Mouse (Mus musculus): ENCODE measurements around the gene Pfkfb3. TPM values are rescaled to one million over a fixed set of nuclear protein-coding genes. Genes with fewer than 3 reads are reported as not detected.
A peak's percentile ranks its signal among the peaks of the same experiment; 100 is the strongest.

Pfkfb3 gene
- polyA plus RNA-seq, 1 experiment from 2014 or later = 14.5 TPM

DNA sequence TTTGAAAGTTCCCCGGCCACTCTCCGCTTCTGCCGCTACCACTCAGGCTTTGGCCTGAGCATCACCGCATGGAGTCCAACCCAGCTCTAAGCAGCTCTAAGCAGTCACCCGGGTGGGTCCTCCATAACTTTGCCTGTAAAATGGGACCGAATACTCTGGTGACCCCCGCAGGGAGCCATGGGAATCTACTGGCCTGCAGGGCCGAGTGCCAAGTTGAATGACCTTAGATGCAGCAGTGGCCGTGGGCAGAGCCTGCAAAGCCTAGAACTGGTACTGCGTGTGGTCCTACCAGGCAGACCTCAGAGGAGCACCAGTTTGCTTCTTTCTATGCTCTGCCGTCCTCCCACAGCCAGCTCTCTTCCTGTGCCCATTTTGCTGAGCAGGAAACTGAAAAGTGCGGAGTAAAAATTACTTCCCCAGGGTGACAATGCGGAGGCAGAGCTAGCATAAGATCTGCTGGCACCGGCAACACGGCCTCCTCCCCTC is 868 bp downstream of the Pfkfb3 start:
- ATAC-seq = peak; percentile 32
- Histone ChIP-seq H3K9ac (ENCODE audit: low read depth, low read length) (peak overlapping the region; percentile 69), H3K27ac (ENCODE audit: low read length) (no peak overlapping the region)

GRCm38 (mm10) chr2:11552297-11552821 is 1.5 kb downstream of the Pfkfb3 start:
- peak overlapping the region; percentile 70; the same call in 1 of the 2 replicates for H3K4me3 ChIP-seq (ENCODE audit: low read length)
- peak overlapping the region; percentile 69; the same call in 1 of the 2 replicates for H3K9ac ChIP-seq (ENCODE audit: low read depth, low read length)
- WGBS = 16% methylated on average over 9 of the region's 9 CpGs
- no peak overlapping the region for H3K27ac ChIP-seq (ENCODE audit: low read length)
- H3K36me3 ChIP-seq (ENCODE audit: control insufficient read depth, insufficient read depth, low read length) = no peaks in the 10 kb centered on the region
- peak; percentile 41 for ATAC-seq
- peaks cover 11% of the 10 kb centered on the region for H3K4me1 ChIP-seq (ENCODE audit: control insufficient read depth, insufficient read depth, low read length)
- H3K9me3 ChIP-seq (ENCODE audit: control insufficient read depth, low read length) = no peaks in the 10 kb centered on the region
- H3K4me2 ChIP-seq (ENCODE audit: low read depth, low read length) = peak overlapping the region; percentile 92
- peaks cover 3% of the 10 kb centered on the region; the same call in 1 of the 2 replicates for H3K27me3 ChIP-seq (replicated peaks; ENCODE audit: control insufficient read depth, insufficient read depth, low read length)

More for the DNA sequence above, 868 bp downstream of the Pfkfb3 start:
- WGBS = 13% methylated on average over 15 of the region's 15 CpGs
- H3K27me3 ChIP-seq (replicated peaks; ENCODE audit: control insufficient read depth, insufficient read depth, low read length) = peaks cover 3% of the 10 kb centered on the region; the same call in 1 of the 2 replicates
- H3K36me3 ChIP-seq (ENCODE audit: control insufficient read depth, insufficient read depth, low read length) = no peaks in the 10 kb centered on the region
- H3K9me3 ChIP-seq (ENCODE audit: control insufficient read depth, low read length) = no peaks in the 10 kb centered on the region
- peaks cover 11% of the 10 kb centered on the region for H3K4me1 ChIP-seq (ENCODE audit: control insufficient read depth, insufficient read depth, low read length)
- H3K4me2 ChIP-seq (ENCODE audit: low read depth, low read length) = peak overlapping the region; percentile 92
- H3K4me3 ChIP-seq (ENCODE audit: low read length) = peak overlapping the region; percentile 70

GRCm38 (mm10) chr2:11551726-11552125 is 2.2 kb downstream of the Pfkfb3 start:
- Histone ChIP-seq H3K4me3 (ENCODE audit: low read length) (no peak overlapping the region), H3K9ac (ENCODE audit: low read depth, low read length) (no peak overlapping the region), H3K36me3 (ENCODE audit: control insufficient read depth, insufficient read depth, low read length) (no peaks in the 10 kb centered on the region), H3K27ac (ENCODE audit: low read length) (no peak overlapping the region), H3K9me3 (ENCODE audit: control insufficient read depth, low read length) (no peaks in the 10 kb centered on the region), H3K4me2 (ENCODE audit: low read depth, low read length) (no peak overlapping the region), H3K4me1 (ENCODE audit: control insufficient read depth, insufficient read depth, low read length) (peaks cover 11% of the 10 kb centered on the region), H3K27me3 (replicated peaks; ENCODE audit: control insufficient read depth, insufficient read depth, low read length) (peaks cover 3% of the 10 kb centered on the region; the same call in 1 of the 2 replicates)
- no peak for ATAC-seq
- 24% methylated on average over 1 of the region's 1 CpGs for WGBS

DNA sequence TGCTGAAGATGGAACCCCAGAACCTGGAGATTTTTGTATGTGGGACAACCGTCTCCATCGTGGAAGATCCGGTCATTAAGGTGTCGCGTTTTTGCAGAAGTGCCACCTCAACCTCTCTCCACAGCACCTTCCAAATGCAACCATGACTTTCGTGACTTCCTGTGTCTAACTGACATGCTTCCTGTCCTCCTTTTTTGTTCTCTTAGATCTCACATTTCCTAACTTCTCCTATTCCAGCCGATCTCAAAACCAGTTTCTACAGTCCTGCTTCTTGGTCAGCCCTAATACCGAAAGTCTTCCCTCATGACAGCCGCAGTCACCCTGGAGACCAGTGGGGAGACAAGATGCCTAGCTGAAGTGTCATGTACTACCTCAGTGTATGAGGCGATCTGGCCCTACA is 5.4 kb downstream of the Pfkfb3 start:
- peaks cover 11% of the 10 kb centered on the region for H3K4me1 ChIP-seq (ENCODE audit: control insufficient read depth, insufficient read depth, low read length)
- 82% methylated on average over 10 of the region's 10 CpGs for WGBS
- no peak overlapping the region for H3K4me2 ChIP-seq (ENCODE audit: low read depth, low read length)
- no peaks in the 10 kb centered on the region for H3K36me3 ChIP-seq (ENCODE audit: control insufficient read depth, insufficient read depth, low read length)
- no peaks in the 10 kb centered on the region for H3K9me3 ChIP-seq (ENCODE audit: control insufficient read depth, low read length)
- no peak overlapping the region for H3K4me3 ChIP-seq (ENCODE audit: low read length)
- no peak overlapping the region for H3K9ac ChIP-seq (ENCODE audit: low read depth, low read length)
- H3K27ac ChIP-seq (ENCODE audit: low read length) = no peak overlapping the region
- ATAC-seq = no peak
- peaks cover 3% of the 10 kb centered on the region; the same call in 1 of the 2 replicates for H3K27me3 ChIP-seq (replicated peaks; ENCODE audit: control insufficient read depth, insufficient read depth, low read length)

DNA sequence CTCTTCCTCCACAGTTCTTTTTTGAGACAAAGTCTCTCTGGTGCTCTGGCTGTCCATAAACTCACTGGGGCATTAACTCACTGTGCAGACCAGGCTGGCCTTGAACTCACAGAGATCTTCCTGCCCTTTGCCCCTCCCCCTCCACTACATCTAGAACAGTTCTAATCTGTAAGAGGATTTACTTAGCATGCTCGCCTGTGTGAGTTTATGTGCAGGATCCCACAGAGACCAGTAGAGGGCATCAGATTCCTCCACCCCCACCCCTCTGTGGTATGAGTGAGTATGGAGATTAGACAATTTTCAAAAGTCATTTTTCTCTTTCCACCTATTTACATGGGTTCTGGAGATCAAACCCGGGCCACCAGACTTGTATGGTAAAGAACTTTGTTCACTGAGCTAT is 6.3 kb downstream of the Pfkfb3 start:
- H3K9ac ChIP-seq (ENCODE audit: low read depth, low read length) = no peak overlapping the region
- H3K4me2 ChIP-seq (ENCODE audit: low read depth, low read length) = no peak overlapping the region
- 70% methylated on average over 2 of the region's 2 CpGs for WGBS
- no peak overlapping the region for H3K27ac ChIP-seq (ENCODE audit: low read length)
- peaks cover 5% of the 10 kb centered on the region for H3K4me1 ChIP-seq (ENCODE audit: control insufficient read depth, insufficient read depth, low read length)
- no peaks in the 10 kb centered on the region; the same call in 1 of the 2 replicates for H3K27me3 ChIP-seq (replicated peaks; ENCODE audit: control insufficient read depth, insufficient read depth, low read length)
- no peaks in the 10 kb centered on the region for H3K36me3 ChIP-seq (ENCODE audit: control insufficient read depth, insufficient read depth, low read length)
- H3K9me3 ChIP-seq (ENCODE audit: control insufficient read depth, low read length) = no peaks in the 10 kb centered on the region
- H3K4me3 ChIP-seq (ENCODE audit: low read length) = no peak overlapping the region
- ATAC-seq = no peak

DNA sequence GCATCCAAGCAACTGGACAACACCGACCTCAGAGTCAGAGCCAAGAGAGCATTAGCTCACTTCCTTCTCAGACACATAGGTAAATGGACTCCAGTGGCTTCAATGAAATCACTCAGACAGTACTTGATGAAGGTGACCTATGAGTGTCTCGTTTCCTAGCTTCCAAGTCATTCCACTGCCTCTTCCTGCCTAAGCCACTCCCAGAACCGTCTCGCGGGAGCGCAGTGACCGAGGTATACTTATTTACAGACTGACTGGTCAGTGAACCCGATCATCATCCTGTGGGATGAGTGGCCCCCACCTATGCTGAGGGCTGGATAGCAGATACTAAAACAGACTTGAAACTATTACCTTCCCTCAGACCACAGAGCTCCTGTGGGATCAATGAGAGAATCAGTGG is 7.8 kb downstream of the Pfkfb3 start:
- Histone ChIP-seq H3K9me3 (ENCODE audit: control insufficient read depth, low read length) (no peaks in the 10 kb centered on the region), H3K9ac (ENCODE audit: low read depth, low read length) (no peak overlapping the region), H3K27me3 (replicated peaks; ENCODE audit: control insufficient read depth, insufficient read depth, low read length) (no peaks in the 10 kb centered on the region), H3K4me1 (ENCODE audit: control insufficient read depth, insufficient read depth, low read length) (no peaks in the 10 kb centered on the region), H3K4me3 (ENCODE audit: low read length) (no peak overlapping the region), H3K36me3 (ENCODE audit: control insufficient read depth, insufficient read depth, low read length) (no peaks in the 10 kb centered on the region), H3K27ac (ENCODE audit: low read length) (no peak overlapping the region), H3K4me2 (ENCODE audit: low read depth, low read length) (no peak overlapping the region)
- no peak for ATAC-seq
- 76% methylated on average over 8 of the region's 8 CpGs for WGBS

GRCm38 (mm10) chr2:11545380-11545779 is 8.5 kb downstream of the Pfkfb3 start:
- WGBS = 21% methylated on average over 1 of the region's 1 CpGs
- no peaks in the 10 kb centered on the region for H3K27me3 ChIP-seq (replicated peaks; ENCODE audit: control insufficient read depth, insufficient read depth, low read length)
- H3K9me3 ChIP-seq (ENCODE audit: control insufficient read depth, low read length) = no peaks in the 10 kb centered on the region
- H3K4me1 ChIP-seq (ENCODE audit: control insufficient read depth, insufficient read depth, low read length) = no peaks in the 10 kb centered on the region
- no peak overlapping the region for H3K9ac ChIP-seq (ENCODE audit: low read depth, low read length)
- no peak overlapping the region for H3K4me3 ChIP-seq (ENCODE audit: low read length)
- no peak for ATAC-seq
- no peaks in the 10 kb centered on the region for H3K36me3 ChIP-seq (ENCODE audit: control insufficient read depth, insufficient read depth, low read length)
- no peak overlapping the region for H3K27ac ChIP-seq (ENCODE audit: low read length)
- H3K4me2 ChIP-seq (ENCODE audit: low read depth, low read length) = no peak overlapping the region

- Histone ChIP-seq H3K4me3 (ENCODE audit: low read length) (no peak overlapping the region), H3K9me3 (ENCODE audit: control insufficient read depth, low read length) (no peaks in the 10 kb centered on the region), H3K4me2 (ENCODE audit: low read depth, low read length) (no peak overlapping the region), H3K36me3 (ENCODE audit: control insufficient read depth, insufficient read depth, low read length) (no peaks in the 10 kb centered on the region), H3K9ac (ENCODE audit: low read depth, low read length) (no peak overlapping the region), H3K4me1 (ENCODE audit: control insufficient read depth, insufficient read depth, low read length) (no peaks in the 10 kb centered on the region), H3K27ac (ENCODE audit: low read length) (no peak overlapping the region), H3K27me3 (replicated peaks; ENCODE audit: control insufficient read depth, insufficient read depth, low read length) (no peaks in the 10 kb centered on the region)
- 77% methylated on average over 5 of the region's 5 CpGs for WGBS
- ATAC-seq = no peak
Observed at GRCm38 (mm10) chr2:11544342-11544741, 9.5 kb downstream of the Pfkfb3 start.

DNA sequence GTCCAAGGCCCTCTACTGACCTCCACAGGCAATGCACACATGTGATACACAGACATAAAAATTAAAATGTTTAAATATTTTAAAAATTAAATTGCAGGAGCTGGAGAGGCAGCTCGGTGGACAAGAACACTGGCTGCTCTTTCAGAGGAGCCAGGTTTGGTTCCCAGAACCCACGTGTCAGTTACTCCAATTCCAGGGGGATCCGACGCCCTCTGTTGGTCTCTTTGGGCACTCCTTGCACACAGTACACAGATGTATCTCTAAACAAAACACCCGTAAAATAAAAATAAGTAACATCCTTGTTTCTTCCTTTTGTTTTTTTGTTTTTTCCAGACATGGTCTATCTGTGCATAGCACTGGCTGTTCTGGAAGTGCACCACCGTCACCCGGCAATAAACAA is 10.7 kb downstream of the Pfkfb3 start:
- Histone ChIP-seq H3K9me3 (ENCODE audit: control insufficient read depth, low read length) (no peaks in the 10 kb centered on the region), H3K9ac (ENCODE audit: low read depth, low read length) (no peak overlapping the region), H3K4me1 (ENCODE audit: control insufficient read depth, insufficient read depth, low read length) (no peaks in the 10 kb centered on the region), H3K36me3 (ENCODE audit: control insufficient read depth, insufficient read depth, low read length) (no peaks in the 10 kb centered on the region), H3K27ac (ENCODE audit: low read length) (no peak overlapping the region), H3K4me3 (ENCODE audit: low read length) (no peak overlapping the region), H3K4me2 (ENCODE audit: low read depth, low read length) (no peak overlapping the region), H3K27me3 (replicated peaks; ENCODE audit: control insufficient read depth, insufficient read depth, low read length) (no peaks in the 10 kb centered on the region)
- ATAC-seq = no peak
- WGBS = 71% methylated on average over 7 of the region's 7 CpGs

DNA sequence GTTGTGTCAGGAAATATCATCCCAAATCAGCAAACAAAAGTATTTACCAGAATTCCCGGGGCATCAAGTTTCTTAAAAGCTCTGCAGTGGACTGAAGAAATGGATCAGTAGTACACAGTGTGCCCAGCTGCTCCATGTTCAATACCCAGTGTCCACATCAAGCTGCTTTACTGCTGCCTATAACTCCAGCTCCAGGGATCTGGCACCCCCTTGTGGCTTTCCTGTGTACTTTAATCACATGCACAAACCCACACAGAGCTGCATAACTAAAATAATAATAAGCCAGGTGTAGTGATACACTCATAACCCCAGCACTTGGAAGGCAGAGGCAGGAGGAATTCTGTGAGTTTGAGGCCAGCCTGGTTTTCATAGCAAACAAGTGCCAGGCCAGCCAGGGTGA is 11.2 kb downstream of the Pfkfb3 start:
- no peak overlapping the region for H3K4me3 ChIP-seq (ENCODE audit: low read length)
- peak; percentile 83 for ATAC-seq
- H3K4me1 ChIP-seq (ENCODE audit: control insufficient read depth, insufficient read depth, low read length) = no peaks in the 10 kb centered on the region
- H3K36me3 ChIP-seq (ENCODE audit: control insufficient read depth, insufficient read depth, low read length) = no peaks in the 10 kb centered on the region
- H3K9me3 ChIP-seq (ENCODE audit: control insufficient read depth, low read length) = no peaks in the 10 kb centered on the region
- 77% methylated on average over 1 of the region's 1 CpGs for WGBS
- no peak overlapping the region for H3K9ac ChIP-seq (ENCODE audit: low read depth, low read length)
- no peak overlapping the region for H3K27ac ChIP-seq (ENCODE audit: low read length)
- no peak overlapping the region for H3K4me2 ChIP-seq (ENCODE audit: low read depth, low read length)
- no peaks in the 10 kb centered on the region for H3K27me3 ChIP-seq (replicated peaks; ENCODE audit: control insufficient read depth, insufficient read depth, low read length)

Measured in intestine, embryonic 16.5 days (tissue).